Mouse (Mus musculus) kidney, embryonic 16.5 days (tissue): ENCODE results near the gene Luzp1. TPM values are rescaled to one million over a fixed set of nuclear protein-coding genes. Genes with fewer than 3 reads are reported as not detected.

Experiments used
- ATAC-seq: fragments of 200-750 bp; cut with Nextera tagmentation; 2 replicates; pipeline ENCODE4 v1.8.0; 2017; ENCODE audit warnings: moderate TSS enrichment; ENCODE audit not compliant: low FRiP score, low TSS enrichment
- H3K27ac ChIP-seq: fragments of 300-500 bp; sonication (generic); 2 replicates; pipeline ENCODE4 v1.5.1; 2014; ENCODE audit warnings: low read length
- H3K27me3 ChIP-seq: fragments of 300-500 bp; sonication (generic); 2 replicates; pipeline ENCODE4 v1.6.1; 2014; ENCODE audit warnings: low read length, control low read depth, mixed read lengths; ENCODE audit not compliant: insufficient read depth
- H3K36me3 ChIP-seq: fragments of 300-500 bp; sonication (generic); 2 replicates; pipeline ENCODE4 v1.6.1; 2014; ENCODE audit warnings: low read length, control low read depth, mixed read lengths; ENCODE audit not compliant: insufficient read depth
- H3K4me1 ChIP-seq: fragments of 300-500 bp; sonication (generic); 2 replicates; pipeline ENCODE4 v1.6.1; 2014; ENCODE audit warnings: low read length, control low read depth, mixed read lengths; ENCODE audit not compliant: insufficient read depth
- H3K4me2 ChIP-seq: fragments of 300-500 bp; sonication (generic); replicated peaks from 2 replicates; pipeline ENCODE4 v1.6.1; 2014; ENCODE audit warnings: low read depth, low read length
- H3K4me3 ChIP-seq: fragments of 300-500 bp; sonication (generic); 2 replicates; pipeline ENCODE4 v1.5.1; 2014; ENCODE audit warnings: mild to moderate bottlenecking, low read length
- H3K9ac ChIP-seq: fragments of 300-500 bp; sonication (generic); replicated peaks from 2 replicates; pipeline ENCODE4 v1.6.1; 2014; ENCODE audit warnings: low read length
- H3K9me3 ChIP-seq: fragments of 300-500 bp; sonication (generic); 2 replicates; pipeline ENCODE4 v1.6.1; 2016; ENCODE audit warnings: low read length, control low read depth
- WGBS: fragments of 180-500 bp; shearing (Covaris S2); extraction: QIAGEN DNeasy Blood & Tissue Kit; methylation state at CpG from one replicate; pipeline ENCODE4 v1.1.7; 2014; 5-methylcytosine and 5-hydroxymethylcytosine counted together
- polyA plus RNA-seq: library from polyadenylated mRNA; unstranded; fragments of >200 nt; fragmentation: Nextera tagmentation; extraction: Ambion mirVana; gene quantifications from 2 replicates; pipeline ENCODE4 v1.2.1, GENCODE M21; 2015

The Luzp1 gene
- polyA plus RNA-seq, 1 experiment from 2014 or later = 131 TPM

GRCm38 (mm10) chr4:136521898-136522297, 52.3 kb downstream of the Luzp1 start:
- H3K9ac ChIP-seq = no peak overlapping the region
- H3K4me1 ChIP-seq = 0 out of 2 replicates have a peak, but pooled peaks cover 3% of the 10 kb centered on the region
- no peaks in the 10 kb centered on the region for H3K36me3 ChIP-seq
- H3K4me3 ChIP-seq = no peak overlapping the region
- WGBS = 73% methylated on average over 5 of the region's 5 CpGs
- H3K27ac ChIP-seq = no peak overlapping the region
- H3K27me3 ChIP-seq = no peaks in the 10 kb centered on the region
- no peak for ATAC-seq
- H3K4me2 ChIP-seq = no peak overlapping the region
- no peaks in the 10 kb centered on the region for H3K9me3 ChIP-seq

GRCm38 (mm10) chr4:136524309-136524708, 54.7 kb downstream of the Luzp1 start:
- Histone ChIP-seq H3K36me3 (0 out of 2 replicates have a peak, but pooled peaks cover 2% of the 10 kb centered on the region), H3K9ac (no peak overlapping the region), H3K9me3 (no peaks in the 10 kb centered on the region), H3K27me3 (no peaks in the 10 kb centered on the region), H3K4me3 (no peak overlapping the region), H3K4me1 (0 out of 2 replicates have a peak, but pooled peaks cover 3% of the 10 kb centered on the region), H3K4me2 (no peak overlapping the region), H3K27ac (no peak overlapping the region)
- no peak for ATAC-seq
- WGBS = 89% methylated on average over 2 of the region's 2 CpGs

DNA sequence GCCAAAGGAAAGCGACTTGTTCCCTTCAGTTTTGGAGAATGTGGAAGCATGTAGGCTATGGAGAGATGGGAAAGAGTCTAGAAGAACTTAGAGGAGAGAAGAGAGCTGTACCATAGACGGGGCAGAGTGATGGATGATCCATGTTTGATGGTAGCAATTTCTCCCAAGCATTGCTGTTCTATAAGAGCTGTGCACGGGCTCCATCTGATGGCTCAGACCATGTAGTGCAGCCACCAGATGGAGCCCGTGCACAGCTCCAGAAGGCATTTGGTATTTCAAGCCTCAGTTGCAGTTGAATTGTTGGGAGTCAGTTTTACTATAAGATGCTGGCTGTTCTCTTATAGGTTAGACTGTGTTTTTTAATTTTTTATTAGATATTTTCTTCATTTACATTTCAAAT, 56.9 kb downstream of the Luzp1 start:
- WGBS = 16% methylated on average over 4 of the region's 4 CpGs
- H3K36me3 ChIP-seq = 0 out of 2 replicates have a peak, but pooled peaks cover 9% of the 10 kb centered on the region
- peak; percentile 69; the same call in 1 of the 2 replicates for ATAC-seq
- H3K27ac ChIP-seq = no peak overlapping the region
- H3K4me1 ChIP-seq = no peaks in the 10 kb centered on the region
- H3K4me2 ChIP-seq = no peak overlapping the region
- no peaks in the 10 kb centered on the region for H3K27me3 ChIP-seq
- H3K9me3 ChIP-seq = no peaks in the 10 kb centered on the region
- no peak overlapping the region for H3K4me3 ChIP-seq
- H3K9ac ChIP-seq = no peak overlapping the region

DNA sequence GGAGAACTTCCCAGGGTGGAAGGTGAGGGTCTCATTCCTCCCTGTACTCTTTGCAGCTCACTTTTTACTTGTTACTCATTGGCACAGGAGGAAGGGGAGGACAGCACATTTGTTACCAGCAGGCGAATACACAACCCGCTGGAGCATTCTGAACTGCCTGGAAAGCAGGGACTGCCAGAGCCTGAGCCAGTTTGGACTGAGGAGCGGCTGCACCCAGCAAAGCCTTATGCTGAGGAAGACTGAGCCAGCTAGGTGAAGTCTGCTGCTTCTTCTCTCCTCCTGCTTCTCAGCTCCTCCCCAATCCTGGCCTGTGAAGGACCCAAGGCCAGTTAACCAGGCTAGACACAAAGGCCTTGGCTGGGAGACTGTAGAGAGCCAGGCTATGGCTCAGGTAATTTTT, 75.6 kb downstream of the Luzp1 start:
- Histone ChIP-seq H3K9ac (no peak overlapping the region), H3K27ac (no peak overlapping the region), H3K36me3 (peaks cover 72% of the 10 kb centered on the region), H3K27me3 (no peaks in the 10 kb centered on the region), H3K4me3 (no peak overlapping the region), H3K4me2 (no peak overlapping the region), H3K4me1 (no peaks in the 10 kb centered on the region), H3K9me3 (no peaks in the 10 kb centered on the region)
- ATAC-seq = no peak
- whole genome bisulfite sequencing = 93% methylated on average over 3 of the region's 3 CpGs

DNA sequence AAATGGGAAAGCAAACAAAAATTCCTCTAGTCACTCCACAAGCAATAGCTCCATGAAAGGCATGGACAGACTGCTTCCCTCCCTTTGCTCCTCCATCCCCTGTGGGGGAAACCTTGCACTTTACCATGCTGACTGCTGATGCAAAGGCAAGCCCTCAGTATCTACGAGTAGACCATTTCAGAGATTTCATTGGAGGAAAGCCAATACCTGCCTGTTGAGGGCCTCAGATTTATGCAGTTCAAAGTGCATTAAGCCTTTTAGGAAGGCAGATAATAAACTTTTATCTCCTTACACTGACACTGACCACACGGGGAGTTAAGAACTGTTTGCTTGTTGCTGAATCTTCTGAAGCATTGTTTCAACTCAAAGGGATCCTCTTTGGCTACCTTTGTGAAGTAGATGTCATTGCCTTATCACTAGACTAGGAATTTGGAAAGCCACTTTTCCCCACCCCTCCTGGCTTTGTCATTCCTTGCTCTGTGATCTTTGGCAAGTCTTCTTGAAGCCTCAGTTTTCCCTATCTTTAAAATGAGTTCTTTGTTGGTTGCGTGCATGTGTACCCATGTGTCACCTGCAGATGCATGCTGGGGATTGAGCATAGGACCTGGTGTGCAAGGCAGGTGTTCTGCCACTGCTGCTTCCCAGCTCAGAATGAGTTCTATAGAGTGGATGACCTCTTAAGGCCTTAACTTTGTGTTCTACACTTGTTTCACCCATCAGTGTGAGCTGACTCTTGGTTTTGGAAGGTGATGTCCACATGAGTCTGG, 76.9 kb downstream of the Luzp1 start:
- Histone ChIP-seq H3K36me3 (peaks cover 76% of the 10 kb centered on the region), H3K27me3 (no peaks in the 10 kb centered on the region), H3K4me1 (no peaks in the 10 kb centered on the region), H3K9me3 (no peaks in the 10 kb centered on the region), H3K4me2 (no peak overlapping the region), H3K9ac (no peak overlapping the region), H3K4me3 (no peak overlapping the region), H3K27ac (no peak overlapping the region)
- 61% methylated on average over 3 of the region's 3 CpGs for WGBS
- ATAC-seq = no peak

DNA sequence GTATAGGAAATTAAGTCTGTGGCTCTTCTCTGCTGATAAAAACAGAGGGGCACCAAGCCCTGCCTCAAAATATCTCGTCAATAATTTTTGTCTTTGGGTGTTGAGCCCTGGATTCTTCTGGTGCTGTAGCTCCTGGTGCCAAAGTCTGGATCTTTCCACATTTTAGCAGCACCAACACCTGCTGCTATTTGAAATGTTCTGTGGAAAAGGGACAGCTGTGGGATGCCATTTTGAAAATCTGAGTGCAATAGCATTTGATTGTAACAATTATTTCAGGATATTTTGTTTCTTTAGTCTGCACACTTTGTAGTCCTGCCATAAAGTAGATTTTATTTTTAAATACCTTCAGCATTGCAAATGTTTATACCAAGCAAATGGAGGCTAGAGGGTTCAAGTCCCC, 78.2 kb downstream of the Luzp1 start:
- H3K4me3 ChIP-seq = no peak overlapping the region
- no peak overlapping the region for H3K4me2 ChIP-seq
- WGBS = 90% methylated on average over 1 of the region's 1 CpGs
- H3K4me1 ChIP-seq = no peaks in the 10 kb centered on the region
- ATAC-seq = no peak
- H3K9ac ChIP-seq = no peak overlapping the region
- H3K27me3 ChIP-seq = no peaks in the 10 kb centered on the region
- peaks cover 78% of the 10 kb centered on the region for H3K36me3 ChIP-seq
- H3K9me3 ChIP-seq = no peaks in the 10 kb centered on the region
- no peak overlapping the region for H3K27ac ChIP-seq

DNA sequence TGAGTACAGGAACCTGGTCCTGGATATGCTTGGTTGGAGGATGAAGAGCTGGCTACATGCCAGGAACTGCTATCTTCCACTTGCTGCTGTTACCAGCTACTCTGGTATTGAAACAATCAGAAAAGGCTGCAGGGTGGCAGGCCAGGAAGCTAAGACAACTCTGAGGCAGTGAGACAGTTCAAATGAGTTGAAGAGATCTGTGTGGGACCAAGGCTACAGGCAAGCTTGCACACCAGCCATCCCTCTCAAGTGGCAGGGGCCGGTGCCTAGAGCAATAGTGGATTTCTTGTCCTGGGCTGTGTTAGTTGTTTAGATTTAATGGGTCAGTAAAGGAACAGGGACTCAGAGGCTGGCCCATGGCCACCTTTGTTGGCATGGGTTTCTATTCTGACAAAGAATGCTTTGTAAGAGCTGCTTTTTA, 78.8 kb downstream of the Luzp1 start:
- WGBS = 88% methylated on average over 1 of the region's 1 CpGs
- Histone ChIP-seq H3K27me3 (no peaks in the 10 kb centered on the region), H3K4me3 (no peak overlapping the region), H3K36me3 (peaks cover 79% of the 10 kb centered on the region), H3K4me1 (no peaks in the 10 kb centered on the region), H3K4me2 (no peak overlapping the region), H3K9ac (no peak overlapping the region), H3K27ac (no peak overlapping the region), H3K9me3 (no peaks in the 10 kb centered on the region)
- no peak for ATAC-seq

DNA sequence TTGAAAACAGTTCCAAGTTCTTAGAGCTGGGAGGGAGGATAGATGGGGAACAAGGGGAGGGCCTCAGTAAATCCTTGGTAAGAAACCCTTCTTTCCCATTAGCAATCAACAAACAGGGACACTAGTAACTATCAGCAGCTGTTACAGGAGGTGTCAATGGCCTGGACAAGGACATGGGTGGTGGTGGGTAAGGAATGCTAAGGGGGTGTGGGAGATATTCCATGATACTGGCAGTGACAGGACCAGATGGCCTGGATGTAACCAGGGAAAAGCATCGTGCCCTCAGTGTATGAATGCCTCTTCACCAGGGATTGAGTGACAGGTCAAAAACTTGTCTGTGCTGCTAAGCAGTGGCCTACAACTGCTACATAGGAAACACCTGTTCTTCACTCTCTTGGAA, 83.5 kb downstream of the Luzp1 start:
- no peaks in the 10 kb centered on the region for H3K27me3 ChIP-seq
- no peak overlapping the region for H3K27ac ChIP-seq
- H3K36me3 ChIP-seq = peaks cover 72% of the 10 kb centered on the region
- H3K9me3 ChIP-seq = no peaks in the 10 kb centered on the region
- 84% methylated on average over 1 of the region's 1 CpGs for WGBS
- no peak overlapping the region for H3K4me3 ChIP-seq
- H3K9ac ChIP-seq = no peak overlapping the region
- ATAC-seq = no peak
- H3K4me2 ChIP-seq = no peak overlapping the region
- no peaks in the 10 kb centered on the region for H3K4me1 ChIP-seq

DNA sequence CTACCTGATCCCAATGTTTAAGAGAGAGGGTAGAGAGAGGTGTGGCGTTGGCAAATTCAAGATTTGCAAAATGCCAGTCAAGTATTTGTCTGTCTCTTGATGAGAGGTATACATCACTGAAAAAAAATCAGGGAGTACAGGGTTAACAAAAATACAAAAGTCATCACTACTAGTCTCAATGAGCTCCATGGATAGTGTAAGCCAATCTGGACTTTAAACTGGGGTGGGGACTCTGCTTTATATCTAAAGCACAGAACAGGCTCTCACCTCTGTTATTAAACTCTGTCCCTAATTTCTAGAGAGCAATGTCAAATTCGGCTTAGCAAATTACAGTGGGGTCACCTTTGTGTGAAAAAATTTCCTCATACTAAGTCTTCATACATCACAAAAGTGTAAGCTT, 88.1 kb downstream of the Luzp1 start:
- Histone ChIP-seq H3K9ac (no peak overlapping the region), H3K27me3 (no peaks in the 10 kb centered on the region), H3K4me1 (no peaks in the 10 kb centered on the region), H3K4me3 (no peak overlapping the region), H3K36me3 (peaks cover 57% of the 10 kb centered on the region), H3K4me2 (no peak overlapping the region), H3K9me3 (no peaks in the 10 kb centered on the region), H3K27ac (no peak overlapping the region)
- WGBS = 89% methylated on average over 2 of the region's 2 CpGs
- ATAC-seq = no peak

DNA sequence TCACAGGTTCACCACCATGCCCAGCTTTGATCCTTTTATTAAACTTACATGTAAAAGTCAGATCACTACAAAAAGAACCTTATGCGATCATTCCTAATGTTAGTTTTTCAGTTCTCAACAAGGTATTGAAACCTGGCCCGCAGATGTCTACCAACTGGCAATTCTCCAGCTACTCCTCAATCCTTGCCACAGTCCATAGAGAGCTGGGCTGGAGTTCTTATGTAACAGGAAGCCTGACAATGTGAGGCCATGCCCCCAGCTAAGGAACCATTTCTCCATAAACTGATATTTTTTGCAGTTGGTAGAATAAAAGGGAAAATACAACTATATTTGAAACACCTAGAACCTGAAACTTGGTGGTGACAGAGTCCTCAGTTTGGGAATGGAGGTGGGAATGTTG, 90.1 kb downstream of the Luzp1 start:
- no peak for ATAC-seq
- H3K27ac ChIP-seq = no peak overlapping the region
- no peak overlapping the region for H3K9ac ChIP-seq
- H3K36me3 ChIP-seq = peaks cover 44% of the 10 kb centered on the region
- 92% methylated on average over 2 of the region's 2 CpGs for WGBS
- H3K4me3 ChIP-seq = no peak overlapping the region
- no peaks in the 10 kb centered on the region for H3K9me3 ChIP-seq
- no peaks in the 10 kb centered on the region for H3K27me3 ChIP-seq
- no peak overlapping the region for H3K4me2 ChIP-seq
- H3K4me1 ChIP-seq = no peaks in the 10 kb centered on the region
